Mouse (Mus musculus) left cerebral cortex, postnatal 25 days (tissue): ENCODE measurements around the gene Golph3. TPM values are rescaled to one million over a fixed set of nuclear protein-coding genes. Genes with fewer than 3 reads are reported as not detected.

Source experiments
- DNase-seq, 2 experiments: peaks; one replicate each; pipeline ENCODE4 v3.0.0; 2022; ENCODE audit warnings: low spot score in 2 of 2, mixed read lengths in 1 of 2
- intact Hi-C: fragments of 180-260 bp; cut with DNase I; formaldehyde crosslinking; loops from one replicate; pipeline ENCODE4 v1.15.1; 2025
- total RNA-seq, 2 experiments: library from RNA; stranded (reverse); gene quantifications; 2 replicates each; pipeline ENCODE4 v1.2.3; 2021

The Golph3 gene
- total RNA-seq, 2 experiments from 2014 or later: 104 TPM

DNA sequence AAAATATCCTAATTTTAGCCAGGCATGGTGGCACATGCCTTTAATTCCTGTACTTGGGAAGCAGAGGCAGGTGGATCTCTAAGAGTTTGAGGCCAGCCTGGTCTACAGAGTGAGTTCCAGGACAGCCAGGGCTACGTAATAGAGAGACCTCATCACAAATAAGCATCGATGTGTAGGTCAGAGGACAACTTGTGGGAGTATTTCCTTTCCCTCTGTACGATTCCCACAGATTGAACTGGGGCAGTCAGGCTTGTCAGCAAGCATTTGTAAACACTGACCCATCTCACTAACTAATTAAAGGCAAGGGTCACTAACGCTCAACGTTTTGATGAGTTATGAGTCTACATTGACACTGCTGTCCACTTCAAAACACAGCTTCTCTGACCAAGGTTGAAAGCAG is 6.7 kb upstream of the Golph3 start:
- DNase-seq: no peak
- intact Hi-C loops: no loop called here

GRCm38 (mm10) chr15:12315996-12316395 is 5.3 kb upstream of the Golph3 start:
- DNase-seq: no peak
- intact Hi-C loops: no loop called here

DNA sequence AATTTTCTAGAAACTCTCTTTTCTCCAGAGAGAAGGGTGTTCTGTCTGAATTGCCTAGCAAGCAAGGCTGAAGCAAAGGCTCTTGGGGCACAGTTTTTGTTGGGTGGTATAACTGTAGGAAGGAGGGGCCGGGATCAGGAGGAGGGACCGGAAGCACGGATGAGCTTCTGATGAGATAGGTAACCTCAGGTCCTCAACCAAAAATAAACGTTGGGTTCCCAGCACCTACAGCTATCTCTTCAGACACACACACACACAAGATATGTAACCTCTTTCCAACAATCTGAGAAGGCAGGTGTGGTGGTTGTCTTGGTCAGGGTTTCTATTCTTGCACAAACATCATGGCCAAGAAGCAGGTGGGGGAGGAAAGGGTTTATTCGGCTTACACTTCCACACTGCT is 4.0 kb upstream of the Golph3 start:
- DNase-seq: no peak
- intact Hi-C loops: no loop called here

DNA sequence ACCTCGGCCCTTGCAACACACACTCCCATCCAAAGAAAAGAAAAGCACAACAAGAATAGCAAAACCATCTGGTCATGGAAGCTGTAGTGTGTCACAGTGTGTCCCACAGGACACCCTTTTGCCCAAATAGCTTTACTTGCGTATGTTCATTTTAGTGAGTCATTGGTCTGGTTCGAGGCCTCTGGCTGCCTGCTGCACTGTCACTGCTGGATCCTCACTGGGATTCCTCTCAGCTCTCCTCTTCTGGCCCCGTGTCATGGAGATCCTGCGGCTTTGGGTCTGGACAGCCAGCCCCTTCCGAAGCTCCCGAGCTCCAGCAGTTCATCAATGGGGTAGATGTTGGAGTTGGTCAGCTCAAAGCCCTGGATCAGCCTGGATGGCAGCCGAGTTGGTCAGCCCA is 2.8 kb upstream of the Golph3 start:
- DNase-seq: no peak

GRCm38 (mm10) chr15:12319889-12320288 is 1.4 kb upstream of the Golph3 start:
- no peak for DNase-seq
- intact Hi-C loops: loop anchor here (5.0 kb wide), 1 partner anchor 113 kb away; the partner anchor contains the start of gene Mtmr12

More for the DNA sequence above, 2.8 kb upstream of the Golph3 start:
- intact Hi-C loops: no loop called here

GRCm38 (mm10) chr15:12320441-12321090 is 684 bp upstream of the Golph3 start:
- intact Hi-C loops: loop anchor here (5.0 kb wide), 1 partner anchor 113 kb away; the partner anchor contains the start of gene Mtmr12

GRCm38 (mm10) chr15:12321788-12322621 is 755 bp downstream of the Golph3 start, which contains the start of gene 1810049J17Rik:
1810049J17Rik (minus strand) TSS chr15:12321899.
- peak; percentile 37 to 41 for DNase-seq
- intact Hi-C loops: loop anchor here (5.0 kb wide), 1 partner anchor 115 kb away; the partner anchor contains the start of gene Mtmr12

More at GRCm38 (mm10) chr15:12320441-12321090, 684 bp upstream of the Golph3 start:
- no peak for DNase-seq

DNA sequence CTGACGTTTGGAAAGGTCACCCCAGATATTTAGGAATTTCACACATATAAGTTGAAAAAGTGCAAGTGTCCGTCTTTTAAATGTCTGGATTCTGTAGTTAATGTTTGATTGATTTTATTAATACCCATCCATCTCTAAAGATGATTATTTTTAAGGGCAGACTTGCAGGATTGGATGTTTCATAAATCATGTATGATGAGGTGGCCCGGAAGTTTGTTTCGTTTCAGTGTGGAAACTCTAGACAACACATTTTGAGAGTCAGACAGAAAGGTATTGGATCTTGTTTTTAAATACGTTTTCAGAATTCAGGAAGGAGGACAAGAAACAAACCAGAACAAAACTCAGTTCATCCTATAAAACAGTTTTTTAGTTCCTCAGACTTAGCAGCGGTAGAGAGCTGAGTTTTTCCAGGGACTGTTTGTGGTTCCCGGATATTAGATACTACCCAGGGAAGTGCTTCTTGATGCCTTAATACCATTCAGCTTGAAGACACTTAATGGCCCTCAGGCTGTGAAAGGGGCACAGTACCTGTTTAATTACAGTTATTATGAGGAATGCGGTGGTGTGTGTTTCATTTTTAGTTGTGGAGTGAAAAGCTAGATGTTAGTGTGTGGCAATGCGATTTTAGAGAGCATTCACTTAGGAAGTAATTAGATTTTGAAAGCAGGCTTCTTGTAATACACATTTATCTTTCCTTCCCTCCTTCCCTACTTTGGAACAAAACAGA is 1.6 kb downstream of the Golph3 start:
- intact Hi-C loops: loop anchor here (5.0 kb wide), 1 partner anchor 116 kb away; the partner anchor contains the start of gene Mtmr12
- no peak for DNase-seq

GRCm38 (mm10) chr15:12324326-12324725 is 3.1 kb downstream of the Golph3 start:
- intact Hi-C loops: loop anchor here (5.0 kb wide), 1 partner anchor 117 kb away; the partner anchor contains the start of gene Mtmr12
- DNase-seq: no peak

DNA sequence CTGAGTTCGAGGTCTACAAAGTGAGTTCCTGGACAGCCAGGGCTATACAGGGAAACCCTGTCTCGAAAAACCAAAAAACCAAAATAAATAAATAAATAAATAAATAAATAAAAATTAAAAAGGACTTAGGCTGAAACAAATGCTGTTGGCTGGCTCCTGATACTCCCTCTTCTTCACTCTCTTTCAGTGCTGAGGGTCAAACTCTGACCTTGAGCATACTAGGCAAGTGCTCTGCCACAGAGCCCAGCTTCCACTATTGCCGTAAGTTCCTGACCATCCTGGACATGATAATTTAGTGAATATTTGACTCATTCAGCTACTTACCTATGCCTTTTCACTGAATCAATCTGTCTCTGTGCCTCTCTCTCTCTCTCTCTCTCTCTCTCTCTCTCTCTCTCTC is 9.1 kb downstream of the Golph3 start:
- intact Hi-C loops: no loop called here
- no peak for DNase-seq

DNA sequence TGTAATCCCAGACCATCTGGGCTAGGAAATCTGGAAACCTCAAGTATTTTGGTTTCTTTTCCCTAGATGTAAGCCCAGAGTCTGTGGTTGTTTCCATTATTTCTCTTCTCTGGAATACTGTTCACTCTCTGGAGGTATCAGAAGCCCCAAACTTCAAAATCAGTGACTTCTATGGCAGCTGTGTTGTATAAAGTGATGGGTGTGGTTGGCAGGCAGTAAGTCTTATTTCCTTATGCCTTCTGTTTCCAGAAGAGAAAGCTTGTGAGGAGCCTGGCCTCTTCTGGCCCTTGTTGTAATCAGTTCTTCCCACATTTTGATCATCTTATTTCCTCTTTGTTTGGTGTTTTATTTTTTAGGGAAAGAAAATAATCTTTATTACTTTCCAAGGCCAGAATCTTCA is 9.6 kb downstream of the Golph3 start:
- intact Hi-C loops: no loop called here
- DNase-seq: no peak

GRCm38 (mm10) chr15:12331300-12331699 is 10.1 kb downstream of the Golph3 start:
- intact Hi-C loops: no loop called here
- DNase-seq: no peak

DNA sequence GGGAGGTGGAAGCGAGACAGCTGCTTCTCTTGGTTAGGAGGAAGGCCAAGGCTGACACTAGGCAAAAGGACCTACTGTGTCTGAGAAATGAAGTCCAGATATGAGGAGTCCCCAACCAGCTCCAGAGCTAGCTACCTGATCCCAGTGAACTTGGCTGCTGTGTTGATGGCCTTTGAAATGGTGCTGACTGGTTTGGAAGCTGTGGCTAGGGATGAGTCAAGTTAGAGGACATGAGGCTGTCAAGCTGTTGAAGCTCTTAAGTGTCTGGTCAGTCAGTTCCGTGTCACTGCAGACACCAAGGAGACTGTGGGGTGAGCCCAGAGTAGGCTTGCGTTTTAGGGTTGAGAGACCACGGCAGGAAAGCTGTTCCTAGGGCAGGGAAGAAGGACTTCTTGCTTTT is 13.1 kb downstream of the Golph3 start:
- intact Hi-C loops: no loop called here
- DNase-seq: no peak

DNA sequence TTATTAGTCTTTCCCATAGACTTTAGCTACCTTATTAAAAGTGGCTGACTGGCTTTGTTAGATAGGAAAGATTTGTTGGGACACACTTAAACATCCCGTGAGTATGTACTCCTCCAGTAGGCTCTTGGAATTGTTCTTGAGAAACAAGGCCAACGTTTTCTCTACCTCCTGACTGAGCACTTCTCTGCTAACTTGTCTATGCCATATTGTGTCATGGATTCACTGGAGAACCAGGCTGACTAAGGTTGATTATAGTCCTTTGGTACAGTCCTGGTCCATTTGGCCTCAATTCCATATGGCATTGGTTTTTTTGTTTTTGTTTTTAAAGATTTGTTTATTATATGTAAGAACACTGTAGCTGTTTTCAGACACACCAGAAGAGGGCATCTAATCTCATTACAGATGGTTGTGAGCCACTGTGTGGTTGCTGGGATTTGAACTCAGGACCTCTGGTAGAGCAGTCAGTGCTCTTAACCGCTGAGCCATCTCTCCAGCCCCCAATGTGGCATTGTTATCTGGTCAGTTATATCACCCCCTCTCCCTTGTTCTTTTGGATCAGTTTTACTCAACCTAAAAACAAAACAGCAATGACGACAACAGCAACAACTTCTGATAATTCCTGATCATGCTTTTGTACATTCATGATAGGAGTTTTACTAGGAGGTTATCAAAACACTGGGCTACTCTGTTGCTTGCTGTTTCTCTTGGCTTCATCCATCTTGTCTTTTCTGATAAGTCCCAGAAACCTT is 16.0 kb downstream of the Golph3 start:
- no peak for DNase-seq
- intact Hi-C loops: no loop called here

- DNase-seq: no peak
- intact Hi-C loops: no loop called here
Measured at GRCm38 (mm10) chr15:12337779-12338137, 16.5 kb downstream of the Golph3 start.

DNA sequence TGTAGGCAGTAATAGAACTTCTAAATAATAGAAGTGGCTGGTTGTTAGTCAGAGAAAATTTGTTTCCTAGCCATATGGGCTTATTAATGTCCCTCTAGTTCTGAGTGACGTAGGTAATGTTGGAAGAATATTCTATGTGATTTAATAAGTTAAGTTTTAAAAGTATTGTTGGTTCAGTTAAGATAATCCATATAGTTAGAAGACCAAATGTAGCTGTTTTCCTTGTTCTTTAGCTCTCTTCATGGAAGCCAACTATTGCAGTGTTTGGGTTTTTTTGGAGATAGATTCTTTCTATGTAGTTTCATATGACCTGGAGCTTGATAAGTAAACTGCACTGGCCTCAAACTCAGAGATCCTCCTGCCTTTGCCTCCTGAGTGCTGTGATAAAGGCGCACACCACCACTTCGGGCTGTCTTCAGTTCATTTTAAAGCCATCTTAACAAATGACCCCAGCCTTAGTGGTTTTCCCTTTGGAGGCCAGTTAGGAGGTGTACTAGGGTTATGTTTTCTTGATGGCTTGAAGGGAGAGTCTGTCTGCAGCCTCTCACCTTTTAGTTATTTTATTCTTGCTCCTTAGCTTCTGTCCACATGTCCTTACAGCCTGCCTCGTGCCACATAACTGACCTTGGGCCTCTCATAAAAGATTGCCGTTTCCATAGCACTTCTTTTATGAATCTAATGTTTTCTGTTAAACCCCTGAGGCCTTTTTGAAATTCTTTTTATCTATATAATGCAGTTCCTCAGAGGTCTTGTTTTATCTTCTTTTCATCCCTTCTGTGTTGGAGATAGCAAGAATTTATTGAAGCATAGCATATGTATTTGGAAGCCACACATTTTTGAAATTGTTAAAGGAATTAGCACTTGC is 19.5 kb downstream of the Golph3 start:
- intact Hi-C loops: no loop called here
- DNase-seq: no peak

GRCm38 (mm10) chr15:12341401-12341758 is 20.1 kb downstream of the Golph3 start:
- intact Hi-C loops: no loop called here
- DNase-seq: no peak

DNA sequence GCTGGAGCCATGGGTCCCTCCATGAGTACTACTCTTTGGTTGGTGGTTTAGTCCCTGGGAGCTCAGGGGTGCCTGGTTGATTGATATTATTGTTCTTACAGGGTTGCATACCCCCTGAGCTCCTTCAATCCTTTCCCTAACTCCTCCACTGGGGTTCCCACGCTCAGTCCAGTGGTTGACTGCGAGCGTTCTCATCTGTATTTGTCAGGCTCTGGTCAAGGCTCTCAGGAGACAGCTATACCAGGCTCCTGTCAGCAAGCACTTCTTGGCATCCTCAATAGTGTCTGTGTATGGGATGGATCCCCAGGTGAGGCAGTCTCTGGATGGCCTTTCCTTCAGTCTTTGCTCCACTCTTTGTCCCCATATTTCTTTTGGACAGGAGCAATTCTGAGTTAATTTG is 25.7 kb downstream of the Golph3 start:
- intact Hi-C loops: no loop called here
- DNase-seq: no peak

DNA sequence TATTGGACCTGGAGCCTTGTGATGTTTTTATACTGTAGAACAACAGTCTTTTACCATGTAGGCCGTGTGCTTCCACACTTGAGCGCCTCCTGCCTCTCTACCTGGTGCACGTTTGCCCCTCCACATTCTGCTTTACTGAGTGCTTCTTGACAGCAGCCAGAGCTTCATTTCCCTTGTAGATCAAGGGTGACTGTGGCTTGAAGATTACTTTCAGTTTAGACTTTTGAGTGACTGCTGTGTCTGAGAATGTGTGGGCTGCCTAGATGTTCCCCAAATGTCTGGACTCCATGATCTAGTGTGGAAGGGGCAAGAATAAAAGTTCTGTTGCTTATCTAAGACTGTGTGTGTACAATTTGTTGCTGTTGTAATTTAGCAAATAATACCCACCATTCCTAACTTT is 27.7 kb downstream of the Golph3 start:
- intact Hi-C loops: no loop called here

More for the DNA sequence above, 27.7 kb downstream of the Golph3 start:
- DNase-seq: no peak
